28 mouse cellular contexts compared by ENCODE assay signal in genomic region chr19:21507133-21507532, GRCm38 (mm10). TPM values are rescaled to one million over a fixed set of nuclear protein-coding genes. Genes with fewer than 3 reads are reported as not detected.
"Had no signal": no experiment of that assay in that cellular context is flagged by ENCODE, and none has a peak within 500 bp of the region (broad histone marks: within the 10 kb centered on the region; RNA-seq: fewer than 3 reads in every experiment).

No protein-coding gene starts in this region.

- DNase-seq: cerebellum, adult 8-10 months; cerebellum, adult 9-10 months; cerebellum, adult 9-11 months; cerebellum, postnatal 14 days; cerebellum, postnatal 25 days; cerebellum, postnatal 36 days; embryo, embryonic 11 days; forebrain, postnatal 0 days; gastrocnemius, adult 2 months; gastrocnemius, postnatal 10 days; gastrocnemius, postnatal 14 days; gastrocnemius, postnatal 25 days; gastrocnemius, postnatal 36 days; heart, adult 11 months; heart, adult 18-20 months; heart, adult 2 months had no signal

- ATAC-seq: forebrain, embryonic 13.5 days; forebrain, embryonic 14.5 days; forebrain, embryonic 15.5 days; forebrain, embryonic 16.5 days; forebrain, postnatal 0 days had no signal

- H3K27me3 ChIP-seq: embryonic facial prominence, embryonic 12.5 days; embryonic facial prominence, embryonic 13.5 days; embryonic facial prominence, embryonic 15.5 days; forebrain, embryonic 12.5 days; forebrain, embryonic 13.5 days; forebrain, embryonic 15.5 days had no signal

- H3K36me3 ChIP-seq: embryonic facial prominence, embryonic 10.5 days; embryonic facial prominence, embryonic 12.5 days; embryonic facial prominence, embryonic 13.5 days; embryonic facial prominence, embryonic 15.5 days; forebrain, embryonic 10.5 days; forebrain, embryonic 12.5 days; forebrain, embryonic 15.5 days had no signal

- H3K4me1 ChIP-seq: embryonic facial prominence, embryonic 10.5 days; embryonic facial prominence, embryonic 12.5 days; embryonic facial prominence, embryonic 13.5 days; embryonic facial prominence, embryonic 15.5 days; forebrain, embryonic 10.5 days; forebrain, embryonic 12.5 days; forebrain, embryonic 13.5 days; forebrain, embryonic 15.5 days had no signal

- H3K27ac ChIP-seq: embryonic facial prominence, embryonic 10.5 days; embryonic facial prominence, embryonic 12.5 days; embryonic facial prominence, embryonic 13.5 days; embryonic facial prominence, embryonic 15.5 days; forebrain, embryonic 10.5 days; forebrain, embryonic 12.5 days; forebrain, embryonic 13.5 days; forebrain, embryonic 15.5 days; gastrocnemius, adult 2 months; heart, adult 2 months had no signal

- H3K4me3 ChIP-seq: embryonic facial prominence, embryonic 10.5 days; embryonic facial prominence, embryonic 12.5 days; embryonic facial prominence, embryonic 13.5 days; embryonic facial prominence, embryonic 15.5 days; erythroblast, embryonic 14.5 days; forebrain, embryonic 10.5 days; forebrain, embryonic 12.5 days; forebrain, embryonic 13.5 days; forebrain, embryonic 15.5 days; gastrocnemius, adult 2 months; heart, adult 2 months had no signal

- H3K9ac ChIP-seq: embryonic facial prominence, embryonic 12.5 days; embryonic facial prominence, embryonic 13.5 days; embryonic facial prominence, embryonic 15.5 days; forebrain, embryonic 12.5 days; forebrain, embryonic 13.5 days; forebrain, embryonic 15.5 days; forebrain, postnatal 0 days had no signal

- H3K9me3 ChIP-seq: embryonic facial prominence, embryonic 10.5 days; embryonic facial prominence, embryonic 12.5 days; embryonic facial prominence, embryonic 13.5 days; embryonic facial prominence, embryonic 15.5 days; forebrain, embryonic 10.5 days; forebrain, embryonic 12.5 days; forebrain, embryonic 13.5 days; forebrain, embryonic 15.5 days had no signal

- H3K4me2 ChIP-seq: embryonic facial prominence, embryonic 12.5 days; embryonic facial prominence, embryonic 13.5 days; embryonic facial prominence, embryonic 15.5 days; forebrain, embryonic 12.5 days; forebrain, embryonic 13.5 days; forebrain, embryonic 15.5 days had no signal

RNA-seq across cellular contexts. Expression of gene Gda, which starts 33.9 kb away (rescaled TPM):
- polyA plus RNA-seq: erythroblast, embryonic 14.5 days; forebrain, embryonic 10.5 days; forebrain, embryonic 11.5 days had no signal
